Mouse (Mus musculus): Measurements from ENCODE around the gene Lrrfip2. TPM values are rescaled to one million over a fixed set of nuclear protein-coding genes. Genes with fewer than 3 reads are reported as not detected.

Gene Lrrfip2
- total RNA-seq, 2 experiments from 2014 or later = 93.5 to 97.6 TPM

GRCm38 (mm10) chr9:111271434-111272160 is 154.2 kb downstream of the Lrrfip2 start, which contains the start of the genes Mlh1 and Epm2aip1:
Gene Mlh1 (minus strand): TSS chr9:111271791.
Gene Epm2aip1 (plus strand): TSS chr9:111271929.
- peak; percentile 99 to 100 for DNase-seq
- intact Hi-C loops (cut with DNase I) = no loop called here

- intact Hi-C loops (cut with DNase I) = no loop called here
- DNase-seq = no peak
Measured at GRCm38 (mm10) chr9:111272356-111272755, 155.0 kb downstream of the Lrrfip2 start.

GRCm38 (mm10) chr9:111272996-111273785 is 155.8 kb downstream of the Lrrfip2 start:
- intact Hi-C loops (cut with DNase I) = no loop called here
- DNase-seq = no peak

GRCm38 (mm10) chr9:111273958-111274357 is 156.6 kb downstream of the Lrrfip2 start:
- DNase-seq = no peak
- intact Hi-C loops (cut with DNase I) = no loop called here

- intact Hi-C loops (cut with DNase I) = no loop called here
Measured at GRCm38 (mm10) chr9:111275156-111275555, 157.8 kb downstream of the Lrrfip2 start.

More at GRCm38 (mm10) chr9:111275156-111275555, 157.8 kb downstream of the Lrrfip2 start:
- no peak for DNase-seq

Other genes starting within 250 kb of the Lrrfip2 start
- gene Als2cl, start 237.7 kb upstream of the Lrrfip2 start, total RNA-seq (2021) = 10 to 100 TPM; 15.3 to 15.5 TPM
- 1 to 10 TPM; 1.2 to 1.3 TPM for gene Tmie, start 237.5 kb upstream of the Lrrfip2 start, total RNA-seq (2021)
- gene Fam240a, start 200.7 kb upstream of the Lrrfip2 start, total RNA-seq (2021) = not detected
- not detected for gene Tdgf1, start 171.4 kb upstream of the Lrrfip2 start, total RNA-seq (2021)
- gene Lrrc2, start 166.0 kb upstream of the Lrrfip2 start, total RNA-seq (2021) = 100 to 1,000 TPM; 213 to 241 TPM
- 1 to 10 TPM; 2.3 to 4.3 TPM for gene Rtp3, start 127.0 kb upstream of the Lrrfip2 start, total RNA-seq (2021)
- gene Ltf, start 98.3 kb upstream of the Lrrfip2 start, total RNA-seq (2021) = under 1 TPM; 0.75 to 0.84 TPM
- gene Ccrl2, start 60.1 kb upstream of the Lrrfip2 start, total RNA-seq (2021) = 10 to 100 TPM; 14.3 to 21.1 TPM
- 1 to 10 TPM; 7.7 to 8.5 TPM for gene Mlh1, start 154.2 kb downstream of the Lrrfip2 start, total RNA-seq (2021)
- gene Epm2aip1, start 154.3 kb downstream of the Lrrfip2 start, total RNA-seq (2021) = 10 to 100 TPM; 17.1 to 25.1 TPM
- gene Trank1, start 194.1 kb downstream of the Lrrfip2 start, total RNA-seq (2021) = not detected

Measured in heart, postnatal 36 days (tissue).